In genomic region chr5:98166116-98166515, GRCm38 (mm10) we compare ENCODE assay signal across 12 mouse cellular contexts. TPM values are rescaled to one million over a fixed set of nuclear protein-coding genes. Genes with fewer than 3 reads are reported as not detected.
DNase-seq lines count a peak whose midpoint lies in the region; ATAC-seq and TF ChIP-seq lines count a peak whose summit lies in the region.
"Had no signal": no experiment of that assay in that cellular context is flagged by ENCODE, and none has a peak within 500 bp of the region (broad histone marks: within the 10 kb centered on the region; RNA-seq: fewer than 3 reads in every experiment).

No protein-coding gene starts in this region.

- peak overlapping the region; percentile 86; the same call in 1 of the 2 replicates for H3K4me2 ChIP-seq in heart, postnatal 0 days (ENCODE audit: low read depth, low read length)
- H3K4me2 ChIP-seq in midbrain, postnatal 0 days (ENCODE audit: low read depth, low read length, poor library complexity, severe bottlenecking), result no peak overlapping the region

- H3K4me1 ChIP-seq in heart, postnatal 0 days (ENCODE audit: control insufficient read depth, insufficient read depth), result no peaks in the 10 kb centered on the region
- H3K4me1 ChIP-seq in midbrain, postnatal 0 days (ENCODE audit: insufficient read depth, low read length), result no peaks in the 10 kb centered on the region

- no peak for TF ChIP-seq CTCF in heart, postnatal 0 days (IDR thresholded peaks at IDR 0.05; ENCODE audit: low read depth)
- TF ChIP-seq CTCF in midbrain, postnatal 0 days (IDR thresholded peaks at IDR 0.05), result no peak

- H3K27me3 ChIP-seq in heart, postnatal 0 days (ENCODE audit: control insufficient read depth, insufficient read depth, low read length), result peaks cover 53% of the 10 kb centered on the region
- H3K27me3 ChIP-seq in midbrain, postnatal 0 days (ENCODE audit: insufficient read depth, low read length), result peaks cover 29% of the 10 kb centered on the region

- no peak for ATAC-seq in heart, postnatal 0 days (ENCODE audit: insufficient read depth, low read depth)
- ATAC-seq in midbrain, postnatal 0 days (ENCODE audit: low FRiP score), result no peak; the same call in 1 of the 2 replicates
- ATAC-seq: Patski had no signal

- H3K9ac ChIP-seq in heart, postnatal 0 days (replicated peaks; ENCODE audit: low read depth, low read length), result no peak overlapping the region
- no peak overlapping the region for H3K9ac ChIP-seq in midbrain, postnatal 0 days (replicated peaks; ENCODE audit: low read length, poor library complexity, severe bottlenecking)
- H3K9ac ChIP-seq: limb, embryonic 12.5 days had no signal

- no peaks in the 10 kb centered on the region for H3K9me3 ChIP-seq in heart, postnatal 0 days (replicated peaks; ENCODE audit: control insufficient read depth, low read length)
- no peaks in the 10 kb centered on the region for H3K9me3 ChIP-seq in midbrain, postnatal 0 days (ENCODE audit: low read length)
- H3K9me3 ChIP-seq: limb, embryonic 12.5 days had no signal

- no peak for TF ChIP-seq EP300 in heart, postnatal 0 days (IDR thresholded peaks at IDR 0.05; ENCODE audit: low read depth)

- 9% methylated on average over 15 of the region's 15 CpGs for WGBS in heart, postnatal 0 days
- 3% methylated on average over 15 of the region's 15 CpGs for WGBS in midbrain, postnatal 0 days

- H3K4me3 ChIP-seq in heart, postnatal 0 days (ENCODE audit: low read depth, low read length), result 0 out of 2 replicates have a peak overlapping the region, but pooled peaks have one; percentile 68
- no peak overlapping the region for H3K4me3 ChIP-seq in midbrain, postnatal 0 days (ENCODE audit: low read depth, low read length)

- DNase-seq in cerebellum, adult 11-12 months, result peak; percentile 38
- DNase-seq in cerebellum, adult 11 months, result no peak
- peak; percentile 56 to 60 for DNase-seq in layer of hippocampus, postnatal 36 days
- DNase-seq in layer of hippocampus, adult 11-12 months (ENCODE audit: low spot score), result no peak
- DNase-seq in heart, postnatal 0 days (ENCODE audit: low spot score), result no peak
- peak; percentile 73 for DNase-seq in midbrain, postnatal 0 days (ENCODE audit: low spot score)
- no peak for DNase-seq in adipocyte (ENCODE audit: low spot score)
- DNase-seq in spleen, postnatal 10 days (ENCODE audit: low spot score in 2 of 2), result no peak
- DNase-seq: kidney, adult 11 months; thymus, postnatal 36 days had no signal

- H3K36me3 ChIP-seq in heart, postnatal 0 days (replicated peaks; ENCODE audit: control insufficient read depth, insufficient read depth, low read length), result no peaks in the 10 kb centered on the region
- no peaks in the 10 kb centered on the region for H3K36me3 ChIP-seq in midbrain, postnatal 0 days (ENCODE audit: insufficient read depth, low read length)
- H3K36me3 ChIP-seq: limb, embryonic 12.5 days had no signal

- H3K27ac ChIP-seq in heart, postnatal 0 days (ENCODE audit: low read depth), result no peak overlapping the region
- no peak overlapping the region for H3K27ac ChIP-seq in midbrain, postnatal 0 days (ENCODE audit: low read depth, low read length)
- H3K27ac ChIP-seq: limb, embryonic 12.5 days had no signal

RNA-seq across cellular contexts. Expression of gene Prdm8, which starts 0.9 kb away (rescaled TPM):
- total RNA-seq in layer of hippocampus, postnatal 36 days (2021), result 100 to 1,000 TPM in 1 of 2 experiments, 10 to 100 TPM in 1; 88.7 to 101 TPM
- 0.19 TPM in 1 of 2 replicates, not detected in the other for total RNA-seq in heart, postnatal 0 days (2014; rRNA removed; ENCODE audit: low replicate concordance)
- not detected in 2 replicates for polyA plus RNA-seq in heart, postnatal 0 days (2015; fragmentation: Nextera tagmentation; extraction: Ambion mirVana)
- 8.5 and 12.8 TPM in 2 replicates for total RNA-seq in midbrain, postnatal 0 days (2014; rRNA removed)
- 0.56 and 0.62 TPM in 2 replicates for polyA plus RNA-seq in midbrain, postnatal 0 days (2015; fragmentation: Nextera tagmentation; extraction: Ambion mirVana)

Comparison
In these comparisons a context has a peak if more than half of its experiments do, and no peak if none do; other contexts are left out.
1. DNase-seq: peak in cerebellum, adult 11-12 months (single experiment), layer of hippocampus, postnatal 36 days (2 of 2) and midbrain, postnatal 0 days (single experiment); none in cerebellum, adult 11 months (single experiment), layer of hippocampus, adult 11-12 months (single experiment), heart, postnatal 0 days (single experiment), adipocyte (single experiment) and spleen, postnatal 10 days (0 of 2).